Mouse (Mus musculus) CH12.LX (cell line): ENCODE measurements around the gene Tox4. TPM values are rescaled to one million over a fixed set of nuclear protein-coding genes. Genes with fewer than 3 reads are reported as not detected.

Source experiments
- DNase-seq: peaks from one replicate; pipeline ENCODE4 v3.0.0-alpha.2; 2013; ENCODE audit errors: extremely low read depth
- H3K27ac ChIP-seq: 2 replicates; pipeline ENCODE4 v1.5.1; 2012; ENCODE audit warnings: low read depth, mild to moderate bottlenecking, control low read depth, moderate library complexity; ENCODE audit not compliant: insufficient read depth
- H3K27me3 ChIP-seq: replicated peaks from 2 replicates; pipeline ENCODE3; 2012; ENCODE audit warnings: inconsistent platforms
- H3K36me3 ChIP-seq, 2 experiments: replicated peaks in 1 of 2; 2 replicates each; pipeline versions ENCODE3 to v1.6.1; 2012; ENCODE audit warnings: inconsistent platforms in 1 of 2, low read length in 1 of 2, mild to moderate bottlenecking in 1 of 2, mixed read lengths in 1 of 2, moderate library complexity in 1 of 2; ENCODE audit not compliant: control insufficient read depth in 1 of 2, insufficient read depth in 1 of 2
- H3K4me1 ChIP-seq, 2 experiments: 2 replicates each; pipeline ENCODE4 v1.6.1; 2012; ENCODE audit warnings: inconsistent platforms in 1 of 2, moderate library complexity in 1 of 2; ENCODE audit not compliant: insufficient read depth in 2 of 2, control insufficient read depth in 1 of 2
- H3K4me2 ChIP-seq: 2 replicates; pipeline ENCODE4 v1.6.1; 2012; ENCODE audit warnings: low read depth, mild to moderate bottlenecking, control low read depth; ENCODE audit not compliant: poor library complexity, insufficient read depth, severe bottlenecking
- H3K4me3 ChIP-seq, 3 experiments: fragments of 150-350 bp in 1 of 3; sonication (generic) in 1 of 3; replicated peaks in 1 of 3; 2 replicates each; pipeline versions ENCODE3 to v1.5.1; 2011 to 2012; ENCODE audit warnings: low read depth in 2 of 3, low read length in 2 of 3, mild to moderate bottlenecking in 2 of 3, moderate library complexity in 2 of 3, control low read depth in 1 of 3, improper control_type of control experiment in 1 of 3, inconsistent platforms in 1 of 3, mixed read lengths in 1 of 3; ENCODE audit not compliant: poor library complexity in 1 of 3
- H3K79me2 ChIP-seq: replicated peaks from 2 replicates; pipeline ENCODE4 v1.6.1; 2012; ENCODE audit warnings: mild to moderate bottlenecking, moderate library complexity; ENCODE audit not compliant: control insufficient read depth, poor library complexity, insufficient read depth, severe bottlenecking; ENCODE audit errors: extremely low read depth
- H3K9ac ChIP-seq: 2 replicates; pipeline ENCODE4 v1.6.1; 2012; ENCODE audit warnings: low read depth, mild to moderate bottlenecking, control low read depth, moderate library complexity; ENCODE audit not compliant: insufficient read depth
- H3K9me3 ChIP-seq: replicated peaks from 2 replicates; pipeline ENCODE3; 2012; ENCODE audit warnings: low read length, inconsistent platforms, mixed read lengths
- BHLHE40 ChIP-seq: IDR thresholded peaks from 2 replicates; pipeline ENCODE4 v1.6.1; 2011; ENCODE audit warnings: mild to moderate bottlenecking, low read depth, low read length, improper control_type of control experiment
- CHD1 ChIP-seq: IDR thresholded peaks from 2 replicates; pipeline ENCODE4 v1.6.1; 2012; ENCODE audit warnings: low read depth, low read length, improper control_type of control experiment, inconsistent platforms
- CTCF ChIP-seq, 2 experiments: IDR thresholded peaks in 1 of 2; conservative IDR thresholded peaks in 1 of 2; 2 replicates each; pipeline ENCODE4 v1.5.1; 2011 to 2012; ENCODE audit warnings: low read depth in 2 of 2, low read length in 2 of 2, improper control_type of control experiment in 1 of 2, inconsistent platforms in 1 of 2, mild to moderate bottlenecking in 1 of 2, moderate library complexity in 1 of 2
- E2F4 ChIP-seq: IDR thresholded peaks from 2 replicates; pipeline ENCODE4 v1.6.1; 2011; ENCODE audit warnings: low read depth, low read length, improper control_type of control experiment; ENCODE audit not compliant: insufficient replicate concordance
- EP300 ChIP-seq: IDR thresholded peaks from 2 replicates; pipeline ENCODE4 v1.6.1; 2011; ENCODE audit warnings: low read length, improper control_type of control experiment
- ETS1 ChIP-seq: conservative IDR thresholded peaks from 2 replicates; pipeline ENCODE4 v1.6.1; 2012; ENCODE audit warnings: low read depth, mild to moderate bottlenecking, inconsistent platforms, low read length, improper control_type of control experiment, moderate library complexity
- IRF4 ChIP-seq: IDR thresholded peaks from 2 replicates; pipeline ENCODE4 v1.6.1; 2014; ENCODE audit warnings: low read depth, mild to moderate bottlenecking, inconsistent platforms, low read length, improper control_type of control experiment
- JUN ChIP-seq: IDR thresholded peaks from 2 replicates; pipeline ENCODE4 v1.6.1; 2011; ENCODE audit warnings: low read depth, mild to moderate bottlenecking, low read length, improper control_type of control experiment, moderate library complexity; ENCODE audit not compliant: insufficient read depth
- MAFK ChIP-seq: IDR thresholded peaks from 2 replicates; pipeline ENCODE4 v1.6.1; 2011; ENCODE audit warnings: low read length, improper control_type of control experiment; ENCODE audit not compliant: insufficient replicate concordance
- MAX ChIP-seq: IDR thresholded peaks from 2 replicates; pipeline ENCODE4 v1.6.1; 2011; ENCODE audit warnings: low read length, improper control_type of control experiment
- MEF2A ChIP-seq: IDR thresholded peaks from 2 replicates; pipeline ENCODE4 v1.6.1; 2014; ENCODE audit warnings: low read depth, mild to moderate bottlenecking, inconsistent platforms, low read length, improper control_type of control experiment, borderline replicate concordance
- NELFE ChIP-seq: IDR thresholded peaks from 2 replicates; pipeline ENCODE4 v1.6.1; 2011; ENCODE audit warnings: low read depth, low read length, improper control_type of control experiment
- NRF1 ChIP-seq: IDR thresholded peaks from 2 replicates; pipeline ENCODE4 v1.6.1; 2014; ENCODE audit warnings: low read depth, mild to moderate bottlenecking, inconsistent platforms, low read length, improper control_type of control experiment, moderate library complexity
- PAX5 ChIP-seq: IDR thresholded peaks from 2 replicates; pipeline ENCODE4 v1.6.1; 2012; ENCODE audit warnings: low read length, inconsistent platforms, mixed read lengths
- SIN3A ChIP-seq: IDR thresholded peaks from 2 replicates; pipeline ENCODE4 v1.6.1; 2012; ENCODE audit warnings: low read length, improper control_type of control experiment, inconsistent platforms
- SMC3 ChIP-seq: IDR thresholded peaks from 2 replicates; pipeline ENCODE4 v1.6.1; 2011; ENCODE audit warnings: low read depth, low read length, improper control_type of control experiment
- TCF12 ChIP-seq: IDR thresholded peaks from 2 replicates; pipeline ENCODE4 v1.6.1; 2014; ENCODE audit warnings: low read depth, mild to moderate bottlenecking, inconsistent platforms, low read length, improper control_type of control experiment
- UBTF ChIP-seq: IDR thresholded peaks from 2 replicates; pipeline ENCODE4 v1.6.1; 2012; ENCODE audit warnings: low read depth, mild to moderate bottlenecking, inconsistent platforms, low read length, improper control_type of control experiment, moderate library complexity
- USF2 ChIP-seq: conservative IDR thresholded peaks from 2 replicates; pipeline ENCODE4 v1.6.1; 2011; ENCODE audit warnings: low read depth, low read length, improper control_type of control experiment
- ZNF384 ChIP-seq: IDR thresholded peaks from 2 replicates; pipeline ENCODE4 v1.6.1; 2012; ENCODE audit warnings: low read depth, low read length, improper control_type of control experiment, inconsistent platforms
- dilution Hi-C: fragments of 300-500 bp; cut with MboI; formaldehyde crosslinking; loops from 2 replicates; pipeline ENCODE4 v1.14.3; 2020; ENCODE audit warnings: low sequenced_read_pairs; ENCODE audit not compliant: extremely low pct_unique_long_range_greater_than_20kb, extremely low pct_ligation_motif_present
- in situ Hi-C: fragments of 300-500 bp; cut with MboI; formaldehyde crosslinking; loops from 3 replicates; pipeline ENCODE4 v1.14.3; 2019; ENCODE audit warnings: low sequenced_read_pairs, low pct_ligation_motif_present, low pct_unique_long_range_greater_than_20kb, mixed read lengths
- polyA plus RNA-seq: library from polyadenylated mRNA; unstranded; fragments of >175 nt; gene quantifications from 2 replicates; pipeline ENCODE4 v1.2.1, GENCODE M21; 2012; ENCODE audit warnings: low read depth; ENCODE audit not compliant: insufficient read length
- total RNA-seq, 2 experiments: library from RNA; depleted of rRNA; stranded (reverse); fragments of 300-350 nt in 1 of 2; fragments of >200 nt in 1 of 2; gene quantifications; 2 replicates each; pipeline ENCODE4 v1.2.3; 2012 to 2014

Gene Tox4
- total and polyA plus RNA-seq, 3 experiments = 43.5 to 56.3 (median 45.7) TPM

GRCm38 (mm10) chr14:52246129-52246528 lies 32.8 kb upstream of the Tox4 start:
- Histone ChIP-seq H3K4me2 (peak overlapping the region; percentile 44; the same call in 1 of the 2 replicates), H3K36me3 (peaks cover 0 to 6% of the 10 kb centered on the region in 2 experiments), H3K4me1 (peaks cover 5 to 50% of the 10 kb centered on the region in 2 experiments; a peak in 3 of 4 replicates), H3K4me3 (no peak overlapping the region), H3K27me3 (no peaks in the 10 kb centered on the region), H3K9ac (no peak overlapping the region), H3K27ac (no peak overlapping the region), H3K79me2 (peaks cover 73% of the 10 kb centered on the region), H3K9me3 (no peaks in the 10 kb centered on the region)
- in situ Hi-C loops = no loop called here
- TF ChIP-seq CHD1 (no peak), CTCF (conservative IDR thresholded peaks at IDR 0.05 in 1 of 2, IDR thresholded peaks at IDR 0.05 in 1 of 2; ENCODE audit: low read depth in 2 of 2, low read length in 2 of 2) (0 out of 4 replicates have a peak, but pooled peaks of 1 of the 2 experiments have one; percentile 5)
- DNase-seq = no peak
- dilution Hi-C loops = no loop called here

GRCm38 (mm10) chr14:52256311-52257175 lies 22.4 kb upstream of the Tox4 start:
- H3K27ac ChIP-seq = no peak overlapping the region
- peaks cover 0 to 25% of the 10 kb centered on the region in 2 experiments; a peak in 2 of 4 replicates for H3K4me1 ChIP-seq
- in situ Hi-C loops (no loop called here), dilution Hi-C loops (no loop called here)
- H3K9ac ChIP-seq = peak overlapping the region; percentile 45
- DNase-seq = peak; percentile 41
- H3K9me3 ChIP-seq = no peaks in the 10 kb centered on the region
- 0 out of 2 replicates have a peak, but pooled peaks have one; percentile 17 for TF ChIP-seq UBTF
- TF ChIP-seq ETS1 = no peak
- peak; percentile 72 for TF ChIP-seq SIN3A
- peak; percentile 47; the same call in 1 of the 2 replicates for TF ChIP-seq ZNF384
- TF ChIP-seq MAX = no peak
- H3K4me3 ChIP-seq = peak overlapping the region; percentile 71 to 88 (median 77)
- peak overlapping the region; percentile 59 for H3K4me2 ChIP-seq
- no peaks in the 10 kb centered on the region for H3K27me3 ChIP-seq
- H3K36me3 ChIP-seq = peaks cover 0 to 9% of the 10 kb centered on the region in 2 experiments
- peaks cover 43% of the 10 kb centered on the region for H3K79me2 ChIP-seq

GRCm38 (mm10) chr14:52257484-52258213 lies 21.3 kb upstream of the Tox4 start, which contains the start of gene Chd8:
Gene Chd8, minus strand, starts transcription at chr14:52257780.
- peak within 1 kb of the TSS; percentile 59 for H3K4me2 ChIP-seq
- DNase-seq = peak; percentile 97
- peaks cover 2 to 12% of the 10 kb centered on the region in 2 experiments for H3K36me3 ChIP-seq
- H3K4me1 ChIP-seq = peaks cover 0 to 25% of the 10 kb centered on the region in 2 experiments; a peak in 2 of 4 replicates
- H3K9ac ChIP-seq = peak within 1 kb of the TSS; percentile 45
- in situ Hi-C loops (no loop called here), dilution Hi-C loops (no loop called here)
- no peaks in the 10 kb centered on the region for H3K9me3 ChIP-seq
- H3K79me2 ChIP-seq = peaks cover 33% of the 10 kb centered on the region
- no peaks in the 10 kb centered on the region for H3K27me3 ChIP-seq
- peak within 1 kb of the TSS; percentile 46 for H3K27ac ChIP-seq
- H3K4me3 ChIP-seq = peak within 1 kb of the TSS; percentile 71 to 88 (median 77)
- TF ChIP-seq BHLHE40 = peak; percentile 60
- peak; percentile 83 for TF ChIP-seq NELFE
- TF ChIP-seq CHD1 = no peak; the same call in 1 of the 2 replicates
- TF ChIP-seq E2F4 = no peak
- TF ChIP-seq MEF2A = peak; percentile 79
- no peak for TF ChIP-seq EP300
- TF ChIP-seq NRF1 = peak; percentile 59
- no peak; the same call in 1 of the 2 replicates for TF ChIP-seq ETS1
- TF ChIP-seq PAX5 = no peak
- TF ChIP-seq IRF4 = peak; percentile 23; the same call in 1 of the 2 replicates
- TF ChIP-seq MAFK = no peak
- peak; percentile 79 for TF ChIP-seq TCF12
- TF ChIP-seq JUN = no peak
- 0 out of 2 replicates have a peak, but pooled peaks have one; percentile 3 for TF ChIP-seq SMC3
- TF ChIP-seq USF2 = no peak; the same call in 1 of the 2 replicates
- no peak for TF ChIP-seq ZNF384
